Mouse (Mus musculus) urinary bladder, postnatal 4 days (tissue): ENCODE data around the gene Pes1.

Experiments used
- DNase-seq, 2 experiments: peaks; one replicate each; pipeline ENCODE4 v3.0.0; 2021 to 2022; ENCODE audit warnings: low spot score in 2 of 2

Gene Pes1

DNA sequence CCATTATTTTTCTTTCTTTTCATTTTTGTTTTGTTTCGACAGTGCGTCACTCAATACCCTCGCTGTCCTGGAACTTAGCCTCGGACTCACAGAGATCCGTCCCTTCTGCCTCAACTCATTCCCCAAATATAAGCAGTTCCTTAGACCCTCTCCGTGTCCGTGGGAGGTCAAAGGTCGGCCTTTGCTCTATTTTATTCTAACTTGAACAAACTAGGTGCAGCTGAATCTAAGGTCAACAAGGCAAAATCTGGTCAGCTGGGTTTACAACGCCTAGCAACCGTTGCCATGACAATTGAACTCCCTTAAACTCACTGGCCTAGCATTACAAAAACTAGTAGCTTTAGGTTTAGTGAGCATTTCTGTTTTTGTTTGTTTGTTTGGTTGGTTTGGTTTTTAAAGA, 620 bp upstream of the Pes1 start:
- DNase-seq = peak; percentile 14 to 56

DNA sequence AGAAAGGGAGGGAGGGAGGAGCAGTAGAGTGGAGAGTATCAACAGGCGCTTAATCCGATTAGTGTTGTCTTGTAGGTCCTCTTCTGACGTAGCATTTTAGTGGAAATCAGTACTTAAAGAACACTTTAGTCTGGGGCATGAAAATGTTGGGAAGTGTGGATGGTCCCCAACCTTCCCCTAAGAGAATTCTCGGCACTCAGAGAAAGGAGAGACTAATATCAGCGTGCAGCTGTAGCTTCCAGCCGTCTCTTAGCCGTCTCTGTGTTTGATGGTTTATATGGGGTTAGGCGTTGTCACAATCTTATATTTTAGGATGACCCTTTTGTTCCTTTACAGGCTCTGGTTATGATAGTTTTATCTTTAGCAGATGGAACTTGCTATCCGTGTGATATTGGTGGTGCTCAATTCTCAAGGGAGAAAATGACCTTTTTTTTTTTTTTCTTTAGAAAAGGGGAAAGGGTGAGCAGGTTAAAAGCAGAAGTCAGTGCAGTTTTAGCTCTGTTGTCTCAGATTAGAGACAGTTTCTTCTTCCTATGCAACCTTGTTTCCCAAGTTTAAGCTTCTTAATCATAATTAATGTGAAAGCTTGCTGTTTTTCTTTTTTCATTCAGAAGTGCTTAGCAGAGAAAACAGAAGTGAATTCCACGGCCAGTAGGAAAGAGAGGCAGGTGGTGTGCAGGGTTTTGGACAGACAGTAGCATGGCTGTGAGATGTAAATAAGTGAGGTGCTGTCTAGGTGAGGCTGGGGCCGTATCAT, 819 bp downstream of the Pes1 start:
- DNase-seq = no peak

DNA sequence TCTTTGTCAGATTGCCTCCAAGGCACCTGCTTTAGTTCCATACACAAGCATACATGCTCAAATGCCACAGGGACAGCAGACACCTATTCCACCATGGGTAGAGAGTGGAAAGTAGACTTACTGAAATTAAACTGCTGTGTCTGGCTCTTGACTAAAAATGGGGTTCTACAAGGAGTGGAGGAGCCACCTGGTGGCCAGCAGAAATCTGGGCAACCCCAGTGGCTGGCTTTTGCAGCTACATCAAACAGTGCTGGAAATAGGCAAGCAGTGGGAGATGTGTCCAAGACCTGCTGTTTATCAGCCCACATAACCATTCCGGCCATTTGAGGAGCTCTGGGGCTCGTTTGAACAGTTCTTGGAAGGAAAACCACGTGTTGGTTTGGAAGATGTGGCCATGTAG, 6.1 kb downstream of the Pes1 start:
- peak in 1 of 2 experiments; percentile 14 for DNase-seq

DNA sequence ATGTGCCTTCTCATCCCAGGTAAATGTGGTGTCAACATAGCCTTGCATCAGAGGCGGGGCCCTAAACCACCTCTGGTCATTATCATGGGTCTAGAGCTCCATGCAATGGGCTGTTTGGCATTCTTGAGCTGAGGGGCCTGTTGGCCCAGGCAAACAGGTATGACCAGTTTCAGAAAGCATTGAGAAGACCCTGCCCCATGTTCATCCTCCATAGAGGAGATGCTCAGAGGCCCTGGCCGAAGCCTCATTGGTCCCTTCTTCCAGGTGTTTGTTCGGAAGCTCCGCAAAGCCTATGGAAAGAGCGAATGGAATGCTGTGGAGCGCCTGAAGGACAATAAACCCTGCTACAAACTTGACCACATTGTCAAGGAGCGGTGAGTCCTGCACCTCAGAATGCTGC, 6.6 kb downstream of the Pes1 start:
- peak in 1 of 2 experiments; percentile 6 for DNase-seq

DNA sequence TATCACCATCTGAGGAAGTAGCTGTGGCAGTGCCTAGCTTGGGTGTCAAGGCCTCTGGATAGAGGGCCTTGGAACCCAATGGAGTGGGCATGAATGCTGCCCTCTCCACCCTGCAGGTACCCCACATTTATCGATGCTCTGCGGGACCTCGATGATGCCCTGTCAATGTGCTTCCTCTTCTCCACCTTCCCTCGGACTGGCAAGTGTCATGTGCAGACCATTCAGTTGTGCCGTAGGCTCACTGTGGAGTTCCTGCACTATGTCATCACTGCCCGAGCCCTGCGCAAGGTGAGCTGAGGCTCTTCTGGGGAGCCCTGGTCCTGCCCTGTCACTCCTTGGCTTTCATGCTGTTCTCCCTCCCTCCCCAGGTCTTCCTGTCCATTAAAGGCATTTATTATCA, 9.3 kb downstream of the Pes1 start:
- peak in 1 of 2 experiments; percentile 47 for DNase-seq

DNA sequence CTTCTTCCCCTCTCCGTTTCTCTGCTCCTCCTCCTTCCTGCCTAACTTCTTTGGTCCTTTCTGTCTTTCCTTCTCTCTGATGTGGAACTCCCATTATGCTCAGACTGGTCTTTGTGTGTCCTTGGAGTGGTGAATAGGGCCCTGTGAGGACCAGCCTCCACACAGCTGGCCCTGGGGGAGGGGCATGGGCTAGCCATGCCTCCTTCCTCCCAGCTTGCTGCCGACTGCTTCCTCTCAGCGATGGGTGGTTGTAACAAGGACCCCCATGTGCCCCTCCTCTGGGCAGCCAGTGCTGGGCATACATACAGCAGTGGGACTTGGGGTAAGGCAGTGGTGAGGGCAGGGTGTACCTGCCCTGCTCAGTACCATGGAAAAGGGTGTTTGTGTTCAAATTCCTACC, 10.5 kb downstream of the Pes1 start:
- DNase-seq = no peak

DNA sequence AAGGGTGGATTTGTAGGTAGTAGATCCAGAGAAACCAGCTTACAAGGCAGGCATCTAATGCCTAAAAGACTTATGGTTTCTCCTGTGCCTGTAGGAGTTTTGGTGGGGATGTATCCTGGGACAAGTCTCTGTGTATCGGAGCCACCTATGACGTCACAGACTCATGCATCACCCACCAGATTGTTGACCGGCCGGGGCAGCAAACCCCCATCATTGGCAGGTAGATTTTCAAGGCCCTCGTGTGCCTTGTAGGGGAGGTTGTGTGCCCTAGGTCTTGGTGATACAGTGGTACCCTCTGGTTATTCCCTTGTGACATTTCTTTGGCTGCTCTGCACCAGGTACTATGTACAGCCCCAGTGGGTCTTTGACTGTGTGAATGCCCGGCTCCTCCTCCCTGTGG, 12.9 kb downstream of the Pes1 start, which contains the start of gene 4930556J24Rik:
Gene 4930556J24Rik, minus strand, starts transcription at position 101 of the 400 bp plus-strand sequence.
- DNase-seq = no peak

DNA sequence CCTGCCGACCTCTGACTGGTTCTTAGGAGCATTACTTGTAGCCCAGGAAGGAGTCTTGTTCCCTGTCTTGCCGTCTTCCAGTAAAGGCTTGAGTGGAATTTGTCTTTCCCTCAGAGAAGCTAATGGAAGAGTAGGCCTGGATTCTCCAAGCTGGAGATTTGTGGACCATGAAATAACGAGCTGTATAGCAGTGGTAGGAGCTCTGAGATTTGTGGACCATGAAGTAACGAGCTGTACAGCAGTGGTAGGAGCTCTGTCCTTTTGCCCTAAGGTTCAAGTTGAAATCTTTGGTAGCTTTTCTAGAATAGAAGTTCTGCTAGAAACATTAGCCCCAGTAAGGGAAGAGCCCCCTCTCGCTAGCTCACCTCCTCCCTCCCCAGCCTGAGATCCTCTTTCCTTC, 14.6 kb downstream of the Pes1 start:
- DNase-seq = no peak

DNA sequence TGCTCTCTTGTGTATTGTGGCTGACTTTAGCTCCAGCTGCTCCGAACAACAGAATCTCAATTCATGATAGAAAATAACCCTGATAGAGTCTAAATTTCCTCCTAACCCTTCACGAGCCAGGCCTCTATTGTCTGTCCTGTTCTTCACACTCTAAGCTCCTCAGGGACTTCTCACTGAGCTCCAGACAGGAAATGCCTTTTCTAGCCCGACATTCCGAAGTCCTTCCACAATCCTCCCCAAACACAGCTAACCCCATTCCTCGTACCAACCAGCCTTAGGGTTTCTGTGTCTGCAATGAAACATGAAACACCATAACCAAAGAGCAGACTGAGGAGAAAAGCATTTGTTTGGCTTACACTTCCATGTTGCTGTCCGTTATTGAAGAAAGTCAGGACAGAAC, 17.8 kb downstream of the Pes1 start:
- no peak for DNase-seq

DNA sequence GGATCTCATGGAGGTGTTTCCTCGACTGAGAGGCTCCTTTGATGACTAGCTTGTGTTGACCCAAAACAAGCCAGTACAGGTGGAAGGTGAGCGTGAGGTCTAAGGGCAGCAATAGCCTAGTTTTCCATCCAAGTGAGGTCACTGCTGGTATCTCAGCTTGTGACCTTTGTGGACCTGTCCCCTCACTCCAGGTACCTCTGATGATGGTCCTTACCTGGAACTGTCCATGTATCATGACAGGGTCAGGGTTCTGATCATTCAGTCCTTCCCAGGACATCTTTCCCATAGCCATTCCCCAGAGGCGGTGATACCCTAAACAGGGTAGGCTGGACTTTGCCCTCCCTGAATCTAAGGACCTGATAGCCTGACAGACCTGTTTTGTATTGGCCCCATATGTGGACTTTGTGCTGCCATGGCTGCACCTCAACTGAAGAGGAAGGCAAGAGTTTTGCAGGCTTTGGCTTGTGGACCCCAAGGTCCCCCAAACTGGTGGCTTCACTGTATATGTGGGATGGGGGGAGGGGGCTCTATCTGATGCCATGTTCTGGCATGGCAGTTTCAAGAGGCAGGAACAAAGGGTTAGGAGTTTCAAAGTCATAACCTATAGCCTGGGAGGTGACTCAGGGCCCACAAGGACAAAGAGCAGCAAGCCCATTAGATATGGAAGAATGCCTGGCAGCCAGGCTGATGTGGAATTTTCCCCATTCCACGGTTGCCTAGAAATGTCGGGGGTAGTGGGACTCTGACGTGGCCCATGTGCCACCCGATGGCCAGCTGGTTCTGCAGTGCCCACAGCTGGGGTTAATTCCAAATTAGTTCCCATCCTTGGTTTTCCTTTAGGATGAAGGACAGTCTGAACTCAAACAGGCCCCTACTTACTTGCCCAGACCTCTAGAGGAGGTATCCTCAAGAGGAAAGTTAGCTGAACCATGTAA, 18.8 kb downstream of the Pes1 start:
- DNase-seq = no peak

DNA sequence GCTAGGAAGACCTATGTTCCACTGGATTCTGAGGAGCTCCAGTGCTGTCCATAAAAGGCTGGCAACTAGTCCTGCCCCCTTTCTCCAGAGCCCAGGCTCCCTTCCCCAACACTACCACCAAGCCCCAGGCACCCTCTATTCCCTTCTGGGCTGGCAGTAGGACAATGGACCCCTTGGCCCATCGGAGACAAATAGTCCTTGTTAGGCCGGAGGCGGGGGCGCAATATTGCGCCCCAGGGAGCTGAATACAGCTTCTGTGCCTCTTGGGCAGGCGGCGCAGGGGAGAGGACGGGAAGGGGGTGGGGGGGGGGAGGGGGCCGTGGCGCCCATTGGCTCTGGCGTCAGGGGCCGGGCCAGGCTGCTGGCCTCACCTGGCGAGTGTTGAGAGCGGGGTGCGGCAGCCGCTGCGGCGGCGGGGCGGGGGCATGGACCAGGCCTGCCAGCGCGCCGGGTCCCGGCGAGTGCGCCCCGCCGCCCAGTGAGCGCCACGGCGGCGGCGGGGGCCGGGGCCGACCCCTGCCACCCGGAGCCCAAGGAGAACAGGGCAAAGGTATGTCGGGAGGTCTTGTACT, 19.6 kb downstream of the Pes1 start, which contains the start of gene Gal3st1:
Gene Gal3st1, plus strand, starts transcription at position 346 of the 572 bp plus-strand sequence.
- no peak for DNase-seq

DNA sequence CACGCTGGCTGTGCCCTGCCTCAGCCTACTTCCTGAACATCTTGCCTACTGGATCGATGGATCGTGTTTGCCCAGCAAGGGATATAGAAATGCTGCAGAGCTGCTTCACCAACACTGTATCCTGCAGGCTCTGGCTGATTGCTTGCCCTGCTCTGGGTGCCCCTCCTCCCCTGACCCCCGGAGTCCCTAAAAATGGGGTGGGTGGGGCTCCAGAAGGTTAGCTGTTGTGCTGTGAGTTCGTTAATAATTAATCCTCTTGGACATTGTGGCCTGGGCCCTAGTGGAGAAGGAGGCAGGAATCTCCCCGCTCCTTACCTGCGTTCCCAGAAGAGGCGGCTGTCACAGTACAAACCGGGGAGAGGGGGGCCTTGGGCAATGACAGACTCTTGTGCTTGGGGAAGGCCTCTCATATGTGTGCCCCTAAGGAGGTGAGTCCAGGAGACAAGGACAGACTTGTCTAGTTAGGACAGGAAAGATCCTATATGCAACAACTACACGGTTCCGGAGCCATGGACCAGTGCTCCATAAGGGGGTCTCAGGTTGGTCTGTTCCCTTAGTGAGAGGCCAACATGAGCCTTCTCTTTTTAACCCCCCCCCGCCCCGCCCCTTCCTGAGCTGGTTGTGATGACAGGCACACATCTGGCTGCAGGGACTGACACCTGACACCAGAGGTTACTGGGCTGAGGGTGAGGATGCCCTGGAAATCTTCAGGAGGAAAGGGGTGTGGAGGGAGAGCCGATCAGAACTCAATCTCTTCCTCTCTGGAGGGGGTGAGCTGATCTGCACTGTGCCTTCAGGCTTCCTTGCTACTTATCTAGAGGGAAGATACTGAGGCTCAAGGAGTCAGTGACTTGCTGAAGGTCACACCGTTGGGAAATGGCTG, 20.3 kb downstream of the Pes1 start:
- no peak for DNase-seq

DNA sequence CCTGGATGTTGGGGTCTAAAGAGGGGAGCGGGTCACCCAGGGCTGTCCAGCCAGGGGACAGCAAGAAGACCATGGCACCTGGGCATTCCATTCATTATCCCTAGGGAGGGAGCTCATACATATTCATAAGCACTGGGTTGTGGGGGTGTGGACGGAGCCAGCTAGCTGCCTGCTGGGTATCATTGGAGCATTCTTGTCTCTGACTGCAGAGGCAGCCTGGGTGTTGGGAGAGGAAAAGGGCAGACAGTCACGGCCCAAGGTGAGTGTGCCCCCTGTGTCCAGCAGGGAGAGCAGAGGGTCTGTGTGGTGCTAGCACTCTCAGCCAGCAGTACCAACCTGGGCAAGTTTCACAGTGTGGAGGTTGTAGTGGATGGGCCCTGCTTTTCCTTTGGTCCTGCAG, 26.0 kb downstream of the Pes1 start:
- DNase-seq = no peak

DNA sequence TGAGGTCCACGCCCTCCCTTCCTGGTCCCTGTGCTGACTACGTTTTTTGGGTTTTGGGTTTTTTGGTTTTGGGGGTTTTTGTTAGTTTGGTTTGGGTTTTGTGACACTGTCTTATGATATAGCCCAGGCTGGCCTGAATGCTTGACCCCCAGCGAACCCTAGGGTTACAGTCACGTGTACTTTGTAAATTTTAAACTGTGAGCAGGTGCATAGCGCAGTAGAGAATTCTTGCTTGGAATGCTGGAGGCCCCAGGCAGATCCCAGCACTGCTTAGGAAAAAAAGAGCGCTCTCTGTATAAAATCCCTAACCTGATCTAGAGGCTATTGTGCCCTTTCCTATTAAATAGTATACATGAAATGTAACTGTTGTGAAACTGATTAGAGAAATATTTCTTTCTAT, 29.4 kb downstream of the Pes1 start:
- no peak for DNase-seq

DNA sequence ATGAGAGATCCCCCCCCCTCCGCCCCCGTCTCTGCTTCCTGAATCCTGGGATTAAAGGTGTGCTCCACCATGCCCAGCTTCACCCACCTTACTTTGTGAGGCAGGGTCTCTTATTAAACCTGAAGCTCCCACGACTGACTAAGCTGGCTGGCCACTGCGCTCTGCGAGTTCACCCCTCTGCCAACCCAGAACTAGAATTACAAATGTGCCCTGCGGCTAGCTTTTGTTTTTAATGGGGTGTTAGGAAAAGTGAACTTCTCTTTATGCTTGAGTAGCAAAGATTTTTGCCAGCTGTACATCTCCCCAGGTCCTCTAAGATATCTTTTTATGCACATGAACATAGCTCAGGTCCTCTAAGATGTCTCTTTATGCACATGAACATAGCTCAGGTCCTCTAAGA, 30.1 kb downstream of the Pes1 start:
- no peak for DNase-seq

DNA sequence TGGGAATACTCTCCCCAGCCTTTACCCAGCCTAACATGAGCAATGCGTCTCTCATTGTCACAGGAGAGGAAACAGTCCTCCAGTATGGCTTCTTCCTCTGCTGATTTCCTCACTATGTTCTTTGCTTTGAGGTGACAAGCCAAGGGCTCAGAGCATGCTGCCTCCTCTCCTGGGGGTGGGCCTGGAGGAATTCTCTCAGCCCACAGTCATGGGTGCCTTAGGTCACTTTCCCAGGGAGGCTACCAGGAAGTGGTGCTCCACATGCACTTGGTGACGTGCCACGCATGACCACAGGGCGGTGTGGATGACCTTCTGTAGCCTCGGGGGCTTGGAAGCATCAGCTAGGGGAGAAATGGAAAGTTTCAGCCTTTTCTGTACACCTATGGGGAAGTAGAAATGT, 31.7 kb downstream of the Pes1 start:
- DNase-seq = no peak

DNA sequence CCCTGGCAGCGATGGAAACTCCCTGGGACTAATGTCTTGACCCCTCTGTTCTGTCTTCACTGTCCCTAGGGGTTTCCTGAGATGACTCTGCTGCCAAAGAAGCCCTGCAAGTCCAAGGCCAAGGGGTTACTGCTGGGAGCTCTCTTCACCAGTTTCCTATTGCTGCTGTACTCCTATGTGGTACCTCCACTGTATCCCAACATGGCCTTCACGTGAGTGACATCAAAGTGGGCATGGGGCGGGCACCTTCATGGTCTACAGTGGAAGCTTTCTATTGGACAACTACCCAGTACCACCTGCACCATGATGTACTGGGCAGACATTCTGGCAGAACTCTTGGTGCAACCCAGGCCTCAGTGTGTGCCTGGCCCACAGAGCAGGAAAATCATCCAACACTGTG, 33.1 kb downstream of the Pes1 start:
- DNase-seq = no peak

DNA sequence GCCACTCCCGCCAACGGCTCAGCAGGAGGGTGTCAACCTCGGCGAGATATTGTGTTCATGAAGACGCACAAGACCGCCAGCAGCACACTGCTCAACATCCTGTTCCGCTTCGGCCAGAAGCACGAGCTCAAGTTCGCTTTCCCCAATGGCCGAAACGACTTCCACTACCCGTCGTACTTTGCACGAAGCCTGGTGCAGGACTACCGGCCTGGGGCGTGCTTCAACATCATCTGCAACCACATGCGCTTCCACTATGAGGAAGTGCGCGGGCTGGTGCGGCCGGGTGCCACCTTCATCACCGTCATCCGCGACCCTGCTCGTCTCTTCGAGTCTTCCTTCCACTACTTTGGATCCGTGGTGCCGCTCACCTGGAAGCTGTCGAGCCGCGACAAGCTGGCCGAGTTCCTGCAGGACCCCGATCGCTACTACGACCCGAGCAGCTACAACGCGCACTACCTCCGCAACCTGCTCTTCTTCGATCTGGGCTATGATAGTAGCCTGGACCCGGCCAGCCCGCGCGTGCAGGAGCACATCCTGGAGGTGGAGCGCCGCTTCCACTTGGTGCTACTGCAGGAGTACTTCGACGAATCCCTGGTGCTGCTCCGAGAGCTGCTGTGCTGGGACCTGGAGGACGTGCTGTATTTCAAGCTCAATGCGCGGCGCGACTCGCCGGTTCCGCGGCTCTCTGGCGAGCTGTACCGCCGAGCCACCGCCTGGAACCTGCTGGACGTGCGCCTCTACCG, 34.4 kb downstream of the Pes1 start:
- no peak for DNase-seq

DNA sequence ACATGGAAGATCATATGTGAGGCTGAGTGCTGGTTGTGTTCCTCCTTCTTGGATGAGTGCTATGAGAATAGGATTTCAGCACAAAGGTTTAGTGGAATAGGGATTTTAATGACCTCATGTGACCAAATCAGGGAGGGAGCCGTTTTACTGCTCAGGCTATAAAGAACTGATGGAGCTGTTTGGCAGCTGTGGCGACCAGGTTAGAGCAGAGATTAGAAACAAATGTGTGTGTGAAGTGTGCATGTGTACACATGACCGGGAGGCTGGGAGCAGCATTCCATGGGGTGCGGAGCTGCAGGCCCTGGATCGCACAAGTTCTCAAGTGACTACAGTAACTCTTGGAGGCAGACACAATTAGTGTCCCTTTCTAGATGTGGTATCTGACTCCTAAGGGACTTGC, 35.8 kb downstream of the Pes1 start:
- no peak for DNase-seq

DNA sequence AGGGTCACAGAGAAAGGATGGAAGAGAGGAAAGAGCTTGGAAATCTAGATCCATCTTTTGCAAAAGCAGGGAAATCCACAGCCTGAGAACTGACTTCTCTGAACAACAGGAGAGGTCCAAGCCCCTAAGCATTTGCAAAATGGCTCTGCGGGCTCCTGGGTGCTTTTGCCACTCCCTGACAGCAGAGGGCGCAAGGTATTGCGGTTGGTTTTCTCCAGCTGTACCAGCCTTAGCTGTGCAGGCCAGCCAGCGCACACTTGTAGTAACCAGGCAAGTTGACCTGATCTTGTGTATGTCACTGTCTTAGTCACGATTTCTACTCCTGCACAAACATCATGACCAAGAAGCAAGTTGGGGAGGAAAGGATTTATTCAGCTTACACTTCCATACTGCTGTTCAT, 37.8 kb downstream of the Pes1 start:
- DNase-seq = no peak
